Mouse (Mus musculus): ENCODE measurements at regions not wholly inside any gene's neighbourhood (a gene's known extent, or its start where the extent isn't known, plus 50 kb on each side); places are given as distances from the start of the nearest gene placed in this dataset.

GRCm38 (mm10) chr9:63884971-63885370 lies 127.2 kb upstream of the Smad3 start:
- TF ChIP-seq CTCF (IDR thresholded peaks at IDR 0.05; ENCODE audit: borderline replicate concordance, control insufficient read depth, extremely low read depth, insufficient read depth, low read length, poor library complexity) (no peak), POLR2A (IDR thresholded peaks at IDR 0.05; ENCODE audit: control insufficient read depth, extremely low read depth, insufficient read depth, low read length, poor library complexity) (no peak)

Measured in thymus, adult 2 months (tissue).